Mouse (Mus musculus) midbrain, embryonic 11.5 days (tissue): Measurements from ENCODE around the gene Stk17b. TPM values are rescaled to one million over a fixed set of nuclear protein-coding genes. Genes with fewer than 3 reads are reported as not detected.
"Not testable (repeated sequence)": the region's sequence is repeated elsewhere in the genome, so short reads cannot be mapped to it uniquely, and the experiment has no call there.

Experiments
- ATAC-seq: fragments of 200-750 bp; cut with Nextera tagmentation; 2 replicates; pipeline ENCODE4 v1.8.0; 2017; ENCODE audit warnings: moderate TSS enrichment, moderate library complexity; ENCODE audit not compliant: low FRiP score
- DNase-seq: peaks from one replicate; pipeline ENCODE4 v3.0.0; 2015; ENCODE audit warnings: low spot score; ENCODE audit errors: missing footprints
- H3K27ac ChIP-seq: fragments of 300-500 bp; sonication (generic); 2 replicates; pipeline ENCODE4 v1.5.1; 2014; ENCODE audit warnings: low read depth, low read length
- H3K27me3 ChIP-seq: fragments of 300-500 bp; sonication (generic); 2 replicates; pipeline ENCODE4 v1.6.1; 2014; ENCODE audit warnings: mild to moderate bottlenecking, low read length, moderate library complexity, mixed read lengths; ENCODE audit not compliant: control insufficient read depth, insufficient read depth
- H3K36me3 ChIP-seq: fragments of 300-500 bp; sonication (generic); 2 replicates; pipeline ENCODE4 v1.6.1; 2014; ENCODE audit warnings: mild to moderate bottlenecking, low read length, moderate library complexity, mixed read lengths; ENCODE audit not compliant: control insufficient read depth, insufficient read depth
- H3K4me1 ChIP-seq: fragments of 300-500 bp; sonication (generic); 2 replicates; pipeline ENCODE4 v1.6.1; 2014; ENCODE audit warnings: low read length; ENCODE audit not compliant: control insufficient read depth, insufficient read depth
- H3K4me2 ChIP-seq: fragments of 300-500 bp; sonication (generic); 2 replicates; pipeline ENCODE4 v1.6.1; 2014; ENCODE audit warnings: mild to moderate bottlenecking, moderate library complexity
- H3K4me3 ChIP-seq: fragments of 300-500 bp; sonication (generic); 2 replicates; pipeline ENCODE4 v1.5.1; 2014; ENCODE audit warnings: low read depth, low read length
- H3K9ac ChIP-seq: fragments of 300-500 bp; sonication (generic); 2 replicates; pipeline ENCODE4 v1.6.1; 2014; ENCODE audit warnings: low read length
- H3K9me3 ChIP-seq: fragments of 300-500 bp; sonication (generic); 2 replicates; pipeline ENCODE4 v1.6.1; 2016; ENCODE audit warnings: low read length; ENCODE audit not compliant: control insufficient read depth
- WGBS: fragments of 180-500 bp; shearing (Covaris S2); extraction: QIAGEN DNeasy Blood & Tissue Kit; methylation state at CpG from one replicate; pipeline ENCODE4 v1.1.7; 2014; 5-methylcytosine and 5-hydroxymethylcytosine counted together
- polyA plus RNA-seq: library from polyadenylated mRNA; unstranded; fragments of >200 nt; fragmentation: Nextera tagmentation; extraction: Ambion mirVana; gene quantifications from 2 replicates; pipeline ENCODE4 v1.2.1, GENCODE M21; 2014

Gene Stk17b
- polyA plus RNA-seq, 1 experiment from 2014 or later = 10.0 TPM

GRCm38 (mm10) chr1:53774571-53774970, 10.5 kb downstream of the Stk17b start:
- no peak overlapping the region for H3K27ac ChIP-seq

GRCm38 (mm10) chr1:53773994-53774393, 11.0 kb downstream of the Stk17b start:
- H3K4me1 ChIP-seq = no peaks in the 10 kb centered on the region
- WGBS = 64% methylated on average over 6 of the region's 6 CpGs
- no peaks in the 10 kb centered on the region for H3K27me3 ChIP-seq
- ATAC-seq (no peak), DNase-seq (no peak)
- H3K4me3 ChIP-seq = no peak overlapping the region
- H3K9ac ChIP-seq = no peak overlapping the region
- H3K27ac ChIP-seq = no peak overlapping the region
- H3K4me2 ChIP-seq = no peak overlapping the region
- no peaks in the 10 kb centered on the region for H3K36me3 ChIP-seq
- no peaks in the 10 kb centered on the region for H3K9me3 ChIP-seq

More at GRCm38 (mm10) chr1:53774571-53774970, 10.5 kb downstream of the Stk17b start:
- Histone ChIP-seq H3K4me2 (no peak overlapping the region), H3K4me1 (no peaks in the 10 kb centered on the region), H3K4me3 (no peak overlapping the region), H3K9me3 (no peaks in the 10 kb centered on the region), H3K27me3 (no peaks in the 10 kb centered on the region), H3K36me3 (no peaks in the 10 kb centered on the region), H3K9ac (no peak overlapping the region)
- ATAC-seq (no peak), DNase-seq (no peak)
- 87% methylated on average over 3 of the region's 3 CpGs for WGBS

GRCm38 (mm10) chr1:53772967-53773366, 12.1 kb downstream of the Stk17b start:
- H3K9ac ChIP-seq = no peak overlapping the region
- no peaks in the 10 kb centered on the region for H3K4me1 ChIP-seq
- H3K27ac ChIP-seq = no peak overlapping the region
- no peaks in the 10 kb centered on the region for H3K9me3 ChIP-seq
- H3K27me3 ChIP-seq = no peaks in the 10 kb centered on the region
- H3K36me3 ChIP-seq = no peaks in the 10 kb centered on the region
- H3K4me3 ChIP-seq = no peak overlapping the region
- H3K4me2 ChIP-seq = no peak overlapping the region
- DNase-seq (no peak), ATAC-seq (no peak)
- whole genome bisulfite sequencing = 93% methylated on average over 3 of the region's 3 CpGs

GRCm38 (mm10) chr1:53771476-53771875, 13.5 kb downstream of the Stk17b start:
- Histone ChIP-seq H3K36me3 (no peaks in the 10 kb centered on the region), H3K27ac (no peak overlapping the region), H3K27me3 (no peaks in the 10 kb centered on the region), H3K9ac (no peak overlapping the region), H3K4me2 (no peak overlapping the region), H3K9me3 (no peaks in the 10 kb centered on the region), H3K4me1 (no peaks in the 10 kb centered on the region), H3K4me3 (no peak overlapping the region)
- ATAC-seq (no peak), DNase-seq (no peak)
- 92% methylated on average over 6 of the region's 6 CpGs for WGBS

- no peak overlapping the region for H3K9ac ChIP-seq
- H3K27me3 ChIP-seq = no peaks in the 10 kb centered on the region
- ATAC-seq (no peak), DNase-seq (no peak)
- no peak overlapping the region for H3K4me2 ChIP-seq
- H3K9me3 ChIP-seq = no peaks in the 10 kb centered on the region
- H3K4me3 ChIP-seq = no peak overlapping the region
- no peaks in the 10 kb centered on the region for H3K36me3 ChIP-seq
- WGBS = 89% methylated on average over 2 of the region's 2 CpGs
- H3K4me1 ChIP-seq = no peaks in the 10 kb centered on the region
- no peak overlapping the region for H3K27ac ChIP-seq
Observed at GRCm38 (mm10) chr1:53766112-53766511, 18.9 kb downstream of the Stk17b start.

GRCm38 (mm10) chr1:53757316-53757715, 27.7 kb downstream of the Stk17b start:
- no peak overlapping the region for H3K4me3 ChIP-seq
- no peak overlapping the region for H3K4me2 ChIP-seq
- no peaks in the 10 kb centered on the region for H3K9me3 ChIP-seq
- H3K27me3 ChIP-seq = no peaks in the 10 kb centered on the region
- ATAC-seq (no peak), DNase-seq (no peak)
- H3K27ac ChIP-seq = no peak overlapping the region
- 95% methylated on average over 4 of the region's 4 CpGs for WGBS
- no peaks in the 10 kb centered on the region for H3K4me1 ChIP-seq
- no peaks in the 10 kb centered on the region for H3K36me3 ChIP-seq
- no peak overlapping the region for H3K9ac ChIP-seq

GRCm38 (mm10) chr1:53753501-53753900, 31.5 kb downstream of the Stk17b start:
- H3K36me3 ChIP-seq, H3K27ac ChIP-seq, ATAC-seq, H3K9ac ChIP-seq, H3K4me3 ChIP-seq, H3K4me1 ChIP-seq, H3K4me2 ChIP-seq, H3K9me3 ChIP-seq, DNase-seq, H3K27me3 ChIP-seq: not testable (repeated sequence)
- WGBS = 90% methylated on average over 2 of the region's 2 CpGs

GRCm38 (mm10) chr1:53751144-53751543, 33.9 kb downstream of the Stk17b start:
- 76% methylated on average over 1 of the region's 1 CpGs for WGBS
- H3K36me3 ChIP-seq = no peaks in the 10 kb centered on the region
- no peak overlapping the region for H3K4me2 ChIP-seq
- no peaks in the 10 kb centered on the region for H3K4me1 ChIP-seq
- ATAC-seq (no peak), DNase-seq (no peak)
- no peaks in the 10 kb centered on the region for H3K9me3 ChIP-seq
- no peak overlapping the region for H3K27ac ChIP-seq
- H3K27me3 ChIP-seq = no peaks in the 10 kb centered on the region
- H3K9ac ChIP-seq = no peak overlapping the region
- no peak overlapping the region for H3K4me3 ChIP-seq

GRCm38 (mm10) chr1:53750697-53751096, 34.3 kb downstream of the Stk17b start:
- not testable (repeated sequence) for H3K4me2 ChIP-seq, H3K27me3 ChIP-seq, H3K27ac ChIP-seq, ATAC-seq, H3K4me3 ChIP-seq, DNase-seq, H3K9ac ChIP-seq, H3K4me1 ChIP-seq, H3K36me3 ChIP-seq, H3K9me3 ChIP-seq
- WGBS = 85% methylated on average over 7 of the region's 7 CpGs
